Mouse (Mus musculus) brain, embryonic 14.5 days (tissue): ENCODE measurements around the gene Stab1.

Experiments
- CTCF ChIP-seq: fragments of 200-500 bp; IDR thresholded peaks from 2 replicates; pipeline ENCODE4 v1.5.1; 2012; ENCODE audit warnings: inconsistent platforms, mild to moderate bottlenecking, moderate library complexity, borderline replicate concordance; ENCODE audit not compliant: insufficient read depth, insufficient read length; ENCODE audit errors: extremely low read depth
- POLR2A ChIP-seq: fragments of 200-500 bp; IDR thresholded peaks from 2 replicates; pipeline ENCODE4 v1.6.1; 2012; ENCODE audit warnings: mild to moderate bottlenecking, inconsistent platforms, borderline replicate concordance; ENCODE audit not compliant: poor library complexity, insufficient read depth, insufficient read length, severe bottlenecking; ENCODE audit errors: extremely low read depth

DNA sequence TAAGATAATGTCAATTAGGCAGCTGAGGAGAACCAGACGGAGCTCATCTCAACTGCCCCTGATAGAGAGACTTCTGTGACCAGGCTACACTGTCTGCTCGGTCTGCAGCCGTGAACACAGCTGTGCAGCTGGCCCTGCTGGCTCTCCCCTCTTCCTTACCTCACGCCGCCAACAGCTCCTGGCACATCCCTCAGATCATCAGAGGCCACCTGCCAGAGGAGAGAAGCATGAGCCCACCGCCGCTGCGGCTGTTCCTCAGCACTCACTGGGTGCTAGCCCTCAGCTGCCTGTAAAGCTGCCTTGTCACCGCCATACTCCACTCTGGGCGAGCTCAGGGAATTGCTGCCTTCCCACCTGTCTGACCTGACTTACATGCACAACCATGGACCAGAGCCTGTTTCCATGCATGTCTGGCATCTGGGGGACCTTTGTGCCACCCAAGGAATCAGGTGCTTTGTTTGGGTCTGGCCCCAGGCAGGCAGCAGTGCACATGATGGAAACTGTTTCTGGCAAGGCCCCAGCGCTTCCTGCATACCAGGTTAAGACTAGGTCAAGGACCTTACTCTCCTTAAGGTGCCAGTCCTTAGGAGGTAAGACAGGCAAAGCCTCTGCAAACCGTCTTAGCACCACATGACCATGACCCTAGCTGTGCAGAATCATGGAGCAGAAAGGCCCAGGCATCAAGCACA is 11.4 kb upstream of the Stab1 start:
- TF ChIP-seq CTCF (no peak), POLR2A (no peak)
